Mouse (Mus musculus) spleen, adult 2 months (tissue): ENCODE measurements around the gene Leprot. TPM values are rescaled to one million over a fixed set of nuclear protein-coding genes. Genes with fewer than 3 reads are reported as not detected.

Source experiments
- DNase-seq, 2 experiments: peaks; one replicate each; pipeline versions ENCODE4 v3.0.0 to v3.0.0-alpha.2; 2012 to 2021; ENCODE audit warnings: low spot score in 2 of 2, low read depth in 1 of 2
- H3K27ac ChIP-seq: fragments of 200-500 bp; 2 replicates; pipeline ENCODE4 v1.5.1; 2012; ENCODE audit warnings: low read length, inconsistent platforms; ENCODE audit not compliant: insufficient read depth
- H3K27me3 ChIP-seq: fragments of 200-500 bp; 2 replicates; pipeline ENCODE4 v1.6.1; 2012; ENCODE audit warnings: mild to moderate bottlenecking, moderate library complexity, low read length, inconsistent platforms; ENCODE audit not compliant: control insufficient read depth, insufficient read depth
- H3K36me3 ChIP-seq: fragments of 200-500 bp; 2 replicates; pipeline ENCODE4 v1.6.1; 2012; ENCODE audit warnings: mild to moderate bottlenecking, low read length, inconsistent platforms; ENCODE audit not compliant: control insufficient read depth, insufficient read depth
- H3K4me1 ChIP-seq: fragments of 200-500 bp; 2 replicates; pipeline ENCODE4 v1.6.1; 2011; ENCODE audit warnings: inconsistent platforms; ENCODE audit not compliant: control insufficient read depth, insufficient read depth, insufficient read length
- H3K4me3 ChIP-seq: fragments of 200-500 bp; 2 replicates; pipeline ENCODE4 v1.5.1; 2011; ENCODE audit warnings: mild to moderate bottlenecking, inconsistent platforms; ENCODE audit not compliant: insufficient read depth, insufficient read length; ENCODE audit errors: extremely low read depth
- CTCF ChIP-seq: fragments of 200-500 bp; IDR thresholded peaks from 2 replicates; pipeline ENCODE4 v1.5.1; 2011; ENCODE audit warnings: mild to moderate bottlenecking, inconsistent platforms; ENCODE audit not compliant: insufficient read depth, insufficient read length, insufficient replicate concordance; ENCODE audit errors: extremely low read depth
- POLR2A ChIP-seq: fragments of 200-500 bp; IDR thresholded peaks from 2 replicates; pipeline ENCODE4 v1.6.1; 2011; ENCODE audit warnings: low read depth, low read length, inconsistent platforms
- WGBS: fragments of 180-500 bp; shearing (Covaris S2); methylation state at CpG from one replicate; pipeline ENCODE4 v1.1.7; 2018; 5-methylcytosine and 5-hydroxymethylcytosine counted together
- polyA plus RNA-seq: library from polyadenylated mRNA; depleted of rRNA; stranded (reverse); fragments of >200 nt; gene quantifications from 2 replicates; pipeline ENCODE4 v1.2.3, GENCODE M21; 2012

The Leprot gene
- polyA plus RNA-seq, 1 experiment = 41.7 TPM

GRCm38 (mm10) chr4:101625278-101625677 is 22.2 kb upstream of the Leprot start:
- Histone ChIP-seq H3K4me3 (no peak overlapping the region), H3K27me3 (no peaks in the 10 kb centered on the region), H3K36me3 (no peaks in the 10 kb centered on the region), H3K27ac (no peak overlapping the region), H3K4me1 (no peaks in the 10 kb centered on the region)
- no peak for TF ChIP-seq CTCF
- TF ChIP-seq POLR2A = no peak
- DNase-seq = no peak
- WGBS = 94% methylated on average over 5 of the region's 5 CpGs

GRCm38 (mm10) chr4:101635596-101635995 is 11.9 kb upstream of the Leprot start:
- no peaks in the 10 kb centered on the region for H3K27me3 ChIP-seq
- H3K36me3 ChIP-seq = no peaks in the 10 kb centered on the region
- no peak for DNase-seq
- no peak overlapping the region for H3K27ac ChIP-seq
- no peak overlapping the region for H3K4me3 ChIP-seq
- TF ChIP-seq POLR2A (no peak), CTCF (no peak)
- no peaks in the 10 kb centered on the region; the same call in 1 of the 2 replicates for H3K4me1 ChIP-seq
- WGBS = 93% methylated on average over 2 of the region's 2 CpGs

GRCm38 (mm10) chr4:101637472-101637871 is 10.0 kb upstream of the Leprot start:
- H3K27me3 ChIP-seq = no peaks in the 10 kb centered on the region
- TF ChIP-seq POLR2A = no peak
- TF ChIP-seq CTCF = no peak
- H3K27ac ChIP-seq = no peak overlapping the region; the same call in 1 of the 2 replicates
- 75% methylated on average over 1 of the region's 1 CpGs for WGBS
- H3K4me3 ChIP-seq = no peak overlapping the region
- no peak for DNase-seq
- no peaks in the 10 kb centered on the region; the same call in 1 of the 2 replicates for H3K4me1 ChIP-seq
- H3K36me3 ChIP-seq = no peaks in the 10 kb centered on the region

- Histone ChIP-seq H3K36me3 (no peaks in the 10 kb centered on the region), H3K4me1 (no peaks in the 10 kb centered on the region; the same call in 1 of the 2 replicates), H3K27me3 (no peaks in the 10 kb centered on the region), H3K4me3 (no peak overlapping the region), H3K27ac (no peak overlapping the region)
- 85% methylated on average over 5 of the region's 5 CpGs for WGBS
- TF ChIP-seq POLR2A (no peak), CTCF (no peak)
- DNase-seq = no peak
These were observed 6.9 kb upstream of the Leprot start for GRCm38 (mm10) chr4:101640631-101641030.

GRCm38 (mm10) chr4:101642708-101643107 is 4.8 kb upstream of the Leprot start:
- no peak for DNase-seq
- TF ChIP-seq POLR2A = no peak
- no peak overlapping the region for H3K4me3 ChIP-seq
- no peaks in the 10 kb centered on the region for H3K36me3 ChIP-seq
- 88% methylated on average over 6 of the region's 6 CpGs for WGBS
- H3K4me1 ChIP-seq = peaks cover 3% of the 10 kb centered on the region; the same call in 1 of the 2 replicates
- H3K27me3 ChIP-seq = no peaks in the 10 kb centered on the region
- H3K27ac ChIP-seq = no peak overlapping the region

- DNase-seq = no peak
- no peak for TF ChIP-seq CTCF
- TF ChIP-seq POLR2A = no peak
- Histone ChIP-seq H3K4me3 (no peak overlapping the region), H3K27ac (no peak overlapping the region), H3K36me3 (no peaks in the 10 kb centered on the region), H3K27me3 (no peaks in the 10 kb centered on the region), H3K4me1 (peaks cover 3% of the 10 kb centered on the region; the same call in 1 of the 2 replicates)
- 83% methylated on average over 4 of the region's 4 CpGs for WGBS
These were observed 4.3 kb upstream of the Leprot start for GRCm38 (mm10) chr4:101643216-101643615.

DNA sequence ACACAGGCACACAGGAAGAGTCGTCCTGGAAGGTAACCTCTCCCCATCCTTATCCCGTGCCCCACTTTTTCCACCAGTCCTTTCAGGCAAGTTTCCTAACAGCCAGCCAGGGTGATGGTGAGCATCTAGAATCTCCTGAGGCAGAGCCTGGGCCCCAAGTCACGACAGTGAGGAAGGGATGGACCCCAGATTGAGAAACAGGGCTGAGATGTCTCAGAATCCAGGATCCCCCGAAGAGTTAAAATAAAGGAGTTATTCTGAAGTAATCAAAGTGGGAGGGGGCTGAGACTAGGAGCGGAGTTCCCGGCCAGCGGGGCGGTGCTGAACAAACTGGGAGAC is 692 bp upstream of the Leprot start:
- no peaks in the 10 kb centered on the region for H3K36me3 ChIP-seq
- TF ChIP-seq CTCF = no peak
- no peak for TF ChIP-seq POLR2A
- H3K27me3 ChIP-seq = no peaks in the 10 kb centered on the region
- H3K27ac ChIP-seq = peak overlapping the region; percentile 82
- H3K4me3 ChIP-seq = peak overlapping the region; percentile 84
- WGBS = 2% methylated on average over 8 of the region's 8 CpGs
- no peak for DNase-seq
- peaks cover 7% of the 10 kb centered on the region for H3K4me1 ChIP-seq
